Mouse (Mus musculus): Measurements from ENCODE around the gene Stx11. TPM values are rescaled to one million over a fixed set of nuclear protein-coding genes. Genes with fewer than 3 reads are reported as not detected.
A peak's percentile ranks its signal among the peaks of the same experiment; 100 is the strongest.

Gene Stx11
- polyA plus RNA-seq, 1 experiment, result 1.4 TPM

DNA sequence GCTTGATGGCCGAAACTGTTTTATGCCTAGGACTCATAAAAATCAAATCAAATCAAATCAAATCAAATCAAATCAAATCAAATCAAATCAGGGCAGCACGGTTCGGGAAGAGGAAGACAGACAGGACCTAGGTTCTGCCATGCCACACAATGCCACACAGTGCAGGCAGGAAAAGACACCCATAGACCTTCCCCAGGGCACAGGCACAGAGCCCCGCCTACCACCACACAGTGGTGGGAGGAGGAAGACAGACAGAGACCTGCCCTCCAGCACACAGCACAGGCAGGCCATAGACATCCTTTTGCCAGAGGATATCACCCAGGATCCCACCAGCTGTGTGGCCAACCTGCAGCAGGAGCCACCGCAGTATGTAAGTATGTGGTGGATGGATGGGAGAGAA, 27.9 kb upstream of the Stx11 start:
- 90% methylated on average over 5 of the region's 5 CpGs for WGBS
- no peaks in the 10 kb centered on the region for H3K27me3 ChIP-seq (replicated peaks; ENCODE audit: control insufficient read depth, insufficient read depth, low read length)
- no peaks in the 10 kb centered on the region for H3K36me3 ChIP-seq (ENCODE audit: control insufficient read depth, insufficient read depth, low read length)
- DNase-seq, result no peak
- H3K4me1 ChIP-seq (ENCODE audit: control insufficient read depth, insufficient read depth, low read length), result no peaks in the 10 kb centered on the region
- no peak overlapping the region for H3K4me3 ChIP-seq (ENCODE audit: insufficient read depth, low read depth, low read length)
- no peak overlapping the region for H3K27ac ChIP-seq (ENCODE audit: insufficient read depth, low read depth, low read length)
- no peak for TF ChIP-seq POLR2A (IDR thresholded peaks at IDR 0.05; ENCODE audit: low read depth, low read length)
- no peak for TF ChIP-seq CTCF (conservative IDR thresholded peaks at IDR 0.05; ENCODE audit: insufficient read depth, insufficient read length, low read depth, low read length)

DNA sequence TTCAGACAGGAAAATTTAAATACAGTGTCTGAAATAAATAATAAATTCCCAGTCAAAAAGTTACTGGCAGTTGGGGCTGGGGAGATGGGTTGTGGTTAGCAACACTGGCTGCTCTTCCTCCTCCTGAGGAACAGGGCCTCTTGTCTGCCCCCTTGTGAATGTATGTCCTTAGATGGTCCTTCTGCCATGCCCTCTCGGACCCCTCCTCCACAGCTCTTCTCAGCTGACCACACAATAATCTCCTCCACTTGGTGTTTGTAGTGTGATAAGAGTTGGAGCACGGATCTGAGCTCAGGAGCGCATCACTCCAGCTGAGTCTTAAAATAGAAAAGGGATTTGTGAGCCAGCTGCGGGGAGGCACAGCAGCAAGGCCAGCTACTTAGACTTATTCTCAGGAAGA, 22.8 kb upstream of the Stx11 start:
- Histone ChIP-seq H3K27ac (ENCODE audit: insufficient read depth, low read depth, low read length) (no peak overlapping the region), H3K4me3 (ENCODE audit: insufficient read depth, low read depth, low read length) (no peak overlapping the region), H3K4me1 (ENCODE audit: control insufficient read depth, insufficient read depth, low read length) (no peaks in the 10 kb centered on the region), H3K36me3 (ENCODE audit: control insufficient read depth, insufficient read depth, low read length) (no peaks in the 10 kb centered on the region), H3K27me3 (replicated peaks; ENCODE audit: control insufficient read depth, insufficient read depth, low read length) (no peaks in the 10 kb centered on the region)
- TF ChIP-seq POLR2A (IDR thresholded peaks at IDR 0.05; ENCODE audit: low read depth, low read length) (no peak), CTCF (conservative IDR thresholded peaks at IDR 0.05; ENCODE audit: insufficient read depth, insufficient read length, low read depth, low read length) (no peak)
- 73% methylated on average over 4 of the region's 4 CpGs for WGBS
- no peak for DNase-seq

DNA sequence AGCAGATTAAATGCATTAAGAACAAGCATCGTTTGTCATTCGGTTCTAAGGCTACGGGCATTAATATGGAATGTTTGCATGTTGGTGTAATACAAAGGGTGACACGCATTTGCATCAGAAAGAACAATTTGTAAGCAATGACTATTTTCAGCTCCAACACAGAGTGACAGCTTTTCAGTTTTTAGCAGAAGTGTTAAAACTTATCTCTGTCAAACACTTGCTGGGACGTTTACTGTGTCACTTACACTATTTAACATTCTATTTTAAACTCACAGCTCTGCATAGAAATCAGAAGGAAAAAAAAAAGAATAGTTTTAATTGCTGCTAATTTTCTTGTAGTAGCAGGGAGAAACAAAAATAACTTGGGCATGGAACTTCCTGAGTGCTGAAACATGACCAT, 22.4 kb upstream of the Stx11 start:
- TF ChIP-seq POLR2A (IDR thresholded peaks at IDR 0.05; ENCODE audit: low read depth, low read length), result no peak
- no peak for TF ChIP-seq CTCF (conservative IDR thresholded peaks at IDR 0.05; ENCODE audit: insufficient read depth, insufficient read length, low read depth, low read length)
- Histone ChIP-seq H3K27me3 (replicated peaks; ENCODE audit: control insufficient read depth, insufficient read depth, low read length) (no peaks in the 10 kb centered on the region), H3K36me3 (ENCODE audit: control insufficient read depth, insufficient read depth, low read length) (no peaks in the 10 kb centered on the region), H3K4me1 (ENCODE audit: control insufficient read depth, insufficient read depth, low read length) (0 out of 2 replicates have a peak, but pooled peaks cover 3% of the 10 kb centered on the region), H3K27ac (ENCODE audit: insufficient read depth, low read depth, low read length) (no peak overlapping the region), H3K4me3 (ENCODE audit: insufficient read depth, low read depth, low read length) (no peak overlapping the region)
- WGBS, result 88% methylated on average over 5 of the region's 5 CpGs
- no peak for DNase-seq

DNA sequence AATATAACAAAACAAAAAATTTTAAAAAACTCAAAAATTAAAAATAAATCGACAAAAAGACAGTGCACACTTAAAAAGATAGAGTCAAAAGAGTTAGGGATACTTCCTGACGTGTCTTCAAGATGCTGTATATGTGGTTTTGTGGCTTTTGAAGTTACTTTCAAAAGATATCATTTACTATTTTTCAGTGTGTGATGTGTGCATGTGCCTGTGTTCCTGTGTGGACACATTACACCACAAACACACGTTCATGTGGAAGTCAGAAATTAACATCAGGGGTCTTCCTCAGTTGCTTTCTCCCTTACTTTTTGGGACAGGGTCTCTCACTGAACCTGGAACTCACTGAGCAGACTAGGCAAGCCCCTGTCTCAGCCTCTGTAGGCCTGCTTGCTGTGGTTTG, 20.9 kb upstream of the Stx11 start:
- Histone ChIP-seq H3K4me3 (ENCODE audit: insufficient read depth, low read depth, low read length) (no peak overlapping the region), H3K36me3 (ENCODE audit: control insufficient read depth, insufficient read depth, low read length) (no peaks in the 10 kb centered on the region), H3K27me3 (replicated peaks; ENCODE audit: control insufficient read depth, insufficient read depth, low read length) (no peaks in the 10 kb centered on the region), H3K27ac (ENCODE audit: insufficient read depth, low read depth, low read length) (no peak overlapping the region), H3K4me1 (ENCODE audit: control insufficient read depth, insufficient read depth, low read length) (peaks cover 9% of the 10 kb centered on the region; the same call in 1 of the 2 replicates)
- TF ChIP-seq CTCF (conservative IDR thresholded peaks at IDR 0.05; ENCODE audit: insufficient read depth, insufficient read length, low read depth, low read length), result no peak
- no peak for TF ChIP-seq POLR2A (IDR thresholded peaks at IDR 0.05; ENCODE audit: low read depth, low read length)
- no peak for DNase-seq
- 90% methylated on average over 3 of the region's 3 CpGs for WGBS

DNA sequence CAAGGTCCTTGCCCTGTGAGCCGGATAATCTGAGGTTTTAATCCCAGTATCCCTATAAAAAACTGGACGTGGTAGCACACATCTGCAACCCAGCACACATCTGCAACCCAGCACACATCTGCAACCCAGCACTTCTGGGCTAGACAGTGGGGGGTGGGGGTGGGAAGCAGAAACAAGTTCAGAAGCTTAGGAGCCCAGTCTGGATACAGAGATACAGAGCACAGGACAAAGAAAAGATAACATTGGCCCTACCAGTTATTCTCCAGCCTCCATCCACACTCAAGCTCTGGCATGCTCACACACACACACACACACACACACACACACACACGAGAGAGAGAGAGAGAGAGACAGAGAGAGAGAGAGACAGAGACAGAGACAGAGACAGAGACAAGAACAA, 19.4 kb upstream of the Stx11 start:
- TF ChIP-seq CTCF (conservative IDR thresholded peaks at IDR 0.05; ENCODE audit: insufficient read depth, insufficient read length, low read depth, low read length), result no peak
- no peak for TF ChIP-seq POLR2A (IDR thresholded peaks at IDR 0.05; ENCODE audit: low read depth, low read length)
- no peak overlapping the region for H3K4me3 ChIP-seq (ENCODE audit: insufficient read depth, low read depth, low read length)
- 79% methylated on average over 3 of the region's 3 CpGs for WGBS

DNA sequence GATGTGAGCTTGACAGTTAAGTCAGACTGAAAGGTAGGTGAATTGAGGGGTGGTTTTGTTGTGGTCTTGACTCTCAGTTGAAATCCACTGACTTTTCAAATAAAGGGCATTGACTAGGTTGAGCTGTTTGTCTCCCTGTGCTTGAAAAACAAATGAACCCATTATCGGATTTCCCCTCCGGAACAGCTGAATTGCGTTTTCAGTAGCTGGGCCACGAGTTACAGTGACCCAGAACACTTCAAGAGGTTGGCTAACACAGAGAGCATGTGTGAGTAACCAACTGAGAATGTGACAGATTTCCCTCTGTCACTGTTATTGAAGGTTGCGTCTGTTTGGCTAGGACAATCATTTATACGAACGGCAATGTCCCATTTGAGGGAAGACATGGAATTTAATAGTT, 17.0 kb upstream of the Stx11 start:
- DNase-seq, result no peak
- H3K27me3 ChIP-seq (replicated peaks; ENCODE audit: control insufficient read depth, insufficient read depth, low read length), result no peaks in the 10 kb centered on the region
- TF ChIP-seq CTCF (conservative IDR thresholded peaks at IDR 0.05; ENCODE audit: insufficient read depth, insufficient read length, low read depth, low read length) (no peak), POLR2A (IDR thresholded peaks at IDR 0.05; ENCODE audit: low read depth, low read length) (no peak)
- peak overlapping the region; percentile 65 for H3K27ac ChIP-seq (ENCODE audit: insufficient read depth, low read depth, low read length)
- no peak overlapping the region for H3K4me3 ChIP-seq (ENCODE audit: insufficient read depth, low read depth, low read length)
- WGBS, result 42% methylated on average over 7 of the region's 7 CpGs
- H3K36me3 ChIP-seq (ENCODE audit: control insufficient read depth, insufficient read depth, low read length), result no peaks in the 10 kb centered on the region
- peaks cover 9% of the 10 kb centered on the region; the same call in 1 of the 2 replicates for H3K4me1 ChIP-seq (ENCODE audit: control insufficient read depth, insufficient read depth, low read length)

More for the DNA sequence above, 19.4 kb upstream of the Stx11 start:
- peaks cover 9% of the 10 kb centered on the region; the same call in 1 of the 2 replicates for H3K4me1 ChIP-seq (ENCODE audit: control insufficient read depth, insufficient read depth, low read length)
- H3K36me3 ChIP-seq (ENCODE audit: control insufficient read depth, insufficient read depth, low read length), result no peaks in the 10 kb centered on the region
- no peak for DNase-seq
- H3K27me3 ChIP-seq (replicated peaks; ENCODE audit: control insufficient read depth, insufficient read depth, low read length), result no peaks in the 10 kb centered on the region
- no peak overlapping the region for H3K27ac ChIP-seq (ENCODE audit: insufficient read depth, low read depth, low read length)

DNA sequence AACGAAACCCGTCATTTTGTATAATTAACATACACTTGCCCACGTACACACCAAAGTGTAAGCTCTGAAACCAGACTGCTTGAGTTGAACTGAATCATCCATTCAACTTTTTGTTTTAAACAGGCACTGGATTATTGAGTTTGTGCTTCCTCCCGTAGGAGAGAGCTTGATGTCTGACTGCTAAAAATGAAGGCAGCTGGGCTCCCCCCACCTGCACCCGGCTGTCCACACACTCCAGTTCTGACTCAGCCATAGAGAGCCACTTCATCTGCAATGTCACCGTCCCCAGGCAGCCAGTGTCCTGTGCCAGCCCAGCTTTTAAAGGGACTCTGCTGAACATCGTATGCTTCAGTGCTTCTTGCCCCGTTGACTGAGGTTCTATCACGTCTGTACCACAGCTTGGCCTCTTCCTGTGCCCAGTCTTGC, 13.7 kb upstream of the Stx11 start:
- Histone ChIP-seq H3K27ac (ENCODE audit: insufficient read depth, low read depth, low read length) (no peak overlapping the region), H3K36me3 (ENCODE audit: control insufficient read depth, insufficient read depth, low read length) (no peaks in the 10 kb centered on the region), H3K27me3 (replicated peaks; ENCODE audit: control insufficient read depth, insufficient read depth, low read length) (no peaks in the 10 kb centered on the region), H3K4me1 (ENCODE audit: control insufficient read depth, insufficient read depth, low read length) (peaks cover 9% of the 10 kb centered on the region; the same call in 1 of the 2 replicates), H3K4me3 (ENCODE audit: insufficient read depth, low read depth, low read length) (no peak overlapping the region)
- TF ChIP-seq CTCF (conservative IDR thresholded peaks at IDR 0.05; ENCODE audit: insufficient read depth, insufficient read length, low read depth, low read length), result no peak
- no peak for TF ChIP-seq POLR2A (IDR thresholded peaks at IDR 0.05; ENCODE audit: low read depth, low read length)
- WGBS, result 63% methylated on average over 9 of the region's 9 CpGs
- DNase-seq, result no peak
